Mouse (Mus musculus) bone marrow, adult 2 months (tissue): ENCODE measurements around the gene Snx9.

ENCODE experiments used
- CTCF ChIP-seq: fragments of 200-500 bp; IDR thresholded peaks from 2 replicates; pipeline ENCODE4 v1.5.1; 2011; ENCODE audit warnings: low read length, control low read depth; ENCODE audit not compliant: control insufficient read depth, insufficient read depth
- POLR2A ChIP-seq: fragments of 200-500 bp; IDR thresholded peaks from 2 replicates; pipeline ENCODE4 v1.6.1; 2011; ENCODE audit warnings: low read depth, mild to moderate bottlenecking, control low read depth, low read length, borderline replicate concordance; ENCODE audit not compliant: control insufficient read depth

DNA sequence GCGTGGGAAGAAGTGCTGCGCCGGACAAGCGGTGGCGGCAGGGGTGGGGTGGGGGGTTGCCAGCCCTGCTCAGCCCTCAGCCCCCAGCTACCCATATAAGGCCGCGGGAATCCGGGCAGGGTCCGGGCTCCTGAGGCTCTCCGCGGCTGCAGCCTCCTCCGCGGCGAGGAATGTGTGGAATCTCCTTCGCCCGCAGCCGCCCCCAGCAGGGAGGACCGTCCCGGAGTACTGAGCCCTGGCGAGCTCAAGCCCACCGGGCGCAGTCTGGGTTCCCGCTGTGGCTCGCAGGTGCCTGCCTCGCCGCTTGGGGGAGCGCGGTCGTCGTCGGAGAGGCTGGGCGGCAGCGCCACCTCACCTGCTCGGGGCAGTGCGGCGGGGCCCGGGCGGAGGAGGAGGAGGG lies 99.7 kb downstream of the Snx9 start:
- TF ChIP-seq CTCF, result peak; percentile 71
- TF ChIP-seq POLR2A, result no peak
